Mouse (Mus musculus): ENCODE data around the gene Tapbp.

DNA sequence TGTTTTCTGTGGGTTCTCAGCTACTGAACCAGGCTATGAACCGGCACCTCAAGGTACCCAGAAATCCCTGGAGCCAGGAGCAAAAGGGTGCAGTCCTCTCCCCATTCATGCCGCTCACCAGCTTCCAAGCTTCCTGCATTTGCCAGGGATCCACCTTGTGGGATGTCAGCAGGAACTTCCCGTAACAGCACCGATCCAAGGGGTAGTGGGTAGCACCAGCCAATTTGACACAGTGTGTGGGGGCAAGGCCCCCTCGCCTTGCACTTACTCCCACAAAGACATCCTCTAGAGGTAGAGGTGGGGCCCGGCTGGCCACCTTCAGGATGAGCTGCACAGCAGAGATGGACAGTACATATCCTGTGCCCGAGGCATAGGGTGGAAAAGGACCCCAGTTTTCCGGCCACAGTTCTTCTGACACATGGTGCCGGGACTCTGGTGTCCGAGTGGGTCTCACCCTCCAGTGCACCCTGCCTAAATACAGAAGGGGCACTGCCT is 34.5 kb downstream of the Tapbp start:
- no peak for TF ChIP-seq MYOD1 (IDR thresholded peaks at IDR 0.05; ENCODE audit: control insufficient read depth, insufficient read length, low read depth)
- TF ChIP-seq CTCF (IDR thresholded peaks at IDR 0.05; ENCODE audit: control insufficient read depth, insufficient read depth, insufficient read length): no peak
- no peak for TF ChIP-seq MYOG (IDR thresholded peaks at IDR 0.05; ENCODE audit: control insufficient read depth, extremely low read depth, insufficient read length)
- TF ChIP-seq MAX (IDR thresholded peaks at IDR 0.05): no peak
- no peak for TF ChIP-seq CEBPB (IDR thresholded peaks at IDR 0.05; ENCODE audit: low read depth)
- no peak for TF ChIP-seq USF1 (IDR thresholded peaks at IDR 0.05; ENCODE audit: low read depth)
